Mouse (Mus musculus): ENCODE results near the gene Grk2. TPM values are rescaled to one million over a fixed set of nuclear protein-coding genes. Genes with fewer than 3 reads are reported as not detected.

The Grk2 gene
- total RNA-seq, 2 experiments from 2014 or later, result 31.8 to 36.4 TPM

- DNase-seq, result peak; percentile 44
- intact Hi-C loops (cut with DNase I; ENCODE audit: low total_unique reads), result no loop called here
Measured at GRCm38 (mm10) chr19:4305491-4306189, 382 bp downstream of the Grk2 start.

GRCm38 (mm10) chr19:4304871-4305321, 1.1 kb downstream of the Grk2 start:
- intact Hi-C loops (cut with DNase I; ENCODE audit: low total_unique reads), result no loop called here
- DNase-seq, result no peak

- intact Hi-C loops (cut with DNase I; ENCODE audit: low total_unique reads), result no loop called here
- DNase-seq, result no peak
Measured at GRCm38 (mm10) chr19:4304251-4304821, 1.7 kb downstream of the Grk2 start.

GRCm38 (mm10) chr19:4303640-4303995, 2.4 kb downstream of the Grk2 start:
- intact Hi-C loops (cut with DNase I; ENCODE audit: low total_unique reads), result no loop called here
- no peak for DNase-seq

GRCm38 (mm10) chr19:4302936-4303639, 2.9 kb downstream of the Grk2 start:
- DNase-seq, result peak; percentile 74
- intact Hi-C loops (cut with DNase I; ENCODE audit: low total_unique reads), result no loop called here

GRCm38 (mm10) chr19:4301735-4302651, 4.0 kb downstream of the Grk2 start:
- intact Hi-C loops (cut with DNase I; ENCODE audit: low total_unique reads), result no loop called here
- peak; percentile 48 for DNase-seq

GRCm38 (mm10) chr19:4300852-4301734, 4.9 kb downstream of the Grk2 start:
- intact Hi-C loops (cut with DNase I; ENCODE audit: low total_unique reads), result no loop called here
- DNase-seq, result no peak

- no peak for DNase-seq
- intact Hi-C loops (cut with DNase I; ENCODE audit: low total_unique reads), result no loop called here
Measured at GRCm38 (mm10) chr19:4300271-4300704, 5.7 kb downstream of the Grk2 start.

- intact Hi-C loops (cut with DNase I; ENCODE audit: low total_unique reads), result no loop called here
- no peak for DNase-seq
Measured at GRCm38 (mm10) chr19:4299574-4300270, 6.3 kb downstream of the Grk2 start.

- no peak for DNase-seq
- intact Hi-C loops (cut with DNase I; ENCODE audit: low total_unique reads), result no loop called here
Measured at GRCm38 (mm10) chr19:4299126-4299525, 6.9 kb downstream of the Grk2 start.

GRCm38 (mm10) chr19:4298322-4299121, 7.5 kb downstream of the Grk2 start:
- intact Hi-C loops (cut with DNase I; ENCODE audit: low total_unique reads), result no loop called here
- no peak for DNase-seq

- DNase-seq, result no peak
- intact Hi-C loops (cut with DNase I; ENCODE audit: low total_unique reads), result no loop called here
Measured at GRCm38 (mm10) chr19:4297851-4298250, 8.2 kb downstream of the Grk2 start.

GRCm38 (mm10) chr19:4296611-4297010, 9.4 kb downstream of the Grk2 start:
- no peak for DNase-seq
- intact Hi-C loops (cut with DNase I; ENCODE audit: low total_unique reads), result no loop called here

- DNase-seq, result no peak
- intact Hi-C loops (cut with DNase I; ENCODE audit: low total_unique reads), result no loop called here
Measured at GRCm38 (mm10) chr19:4295391-4295790, 10.6 kb downstream of the Grk2 start.

- peak; percentile 56 for DNase-seq
- intact Hi-C loops (cut with DNase I; ENCODE audit: low total_unique reads), result no loop called here
Measured at GRCm38 (mm10) chr19:4294381-4295097, 11.5 kb downstream of the Grk2 start.

GRCm38 (mm10) chr19:4291161-4291560, 14.9 kb downstream of the Grk2 start:
- no peak for DNase-seq
- intact Hi-C loops (cut with DNase I; ENCODE audit: low total_unique reads), result no loop called here

GRCm38 (mm10) chr19:4290749-4291148, 15.3 kb downstream of the Grk2 start:
- no peak for DNase-seq
- intact Hi-C loops (cut with DNase I; ENCODE audit: low total_unique reads), result no loop called here

All from gastrocnemius, postnatal 14 days (tissue).